Mouse (Mus musculus): ENCODE measurements at regions not wholly inside any gene's neighbourhood (a gene's known extent, or its start where the extent isn't known, plus 50 kb on each side); places are given as distances from the start of the nearest gene placed in this dataset.
A peak's percentile ranks its signal among the peaks of the same experiment; 100 is the strongest.

- peak; percentile 40 for DNase-seq
Observed at GRCm38 (mm10) chr9:43628786-43629185, 115.0 kb upstream of the Nectin1 start.

GRCm38 (mm10) chr9:43636372-43636965 lies 107.3 kb upstream of the Nectin1 start:
- no peak for DNase-seq

GRCm38 (mm10) chr9:43658186-43658585 lies 85.6 kb upstream of the Nectin1 start:
- DNase-seq: no peak

GRCm38 (mm10) chr9:43659237-43659636 lies 84.5 kb upstream of the Nectin1 start:
- no peak for DNase-seq

- DNase-seq: no peak
Observed at GRCm38 (mm10) chr9:43660151-43660550, 83.6 kb upstream of the Nectin1 start.

GRCm38 (mm10) chr9:43660896-43661563 lies 82.8 kb upstream of the Nectin1 start:
- DNase-seq: no peak

- no peak for DNase-seq
Observed at GRCm38 (mm10) chr9:43661646-43662045, 82.1 kb upstream of the Nectin1 start.

GRCm38 (mm10) chr9:43667386-43667785 lies 76.4 kb upstream of the Nectin1 start:
- DNase-seq: no peak

- DNase-seq: no peak
Observed at GRCm38 (mm10) chr9:43667974-43668373, 75.8 kb upstream of the Nectin1 start.

- no peak for DNase-seq
Observed at GRCm38 (mm10) chr9:43668731-43669130, 75.1 kb upstream of the Nectin1 start.

GRCm38 (mm10) chr9:43670563-43670962 lies 73.2 kb upstream of the Nectin1 start:
- DNase-seq: no peak

- DNase-seq: no peak
Observed at GRCm38 (mm10) chr9:43673171-43673680, 70.6 kb upstream of the Nectin1 start.

GRCm38 (mm10) chr9:43674321-43674720 lies 69.5 kb upstream of the Nectin1 start:
- no peak for DNase-seq

- DNase-seq: no peak
Observed at GRCm38 (mm10) chr9:43676011-43676410, 67.8 kb upstream of the Nectin1 start.

- DNase-seq: no peak
Observed at GRCm38 (mm10) chr9:43679331-43679730, 64.5 kb upstream of the Nectin1 start.

- DNase-seq: no peak
Observed at GRCm38 (mm10) chr9:43681317-43681716, 62.5 kb upstream of the Nectin1 start.

- DNase-seq: no peak
Observed at GRCm38 (mm10) chr9:43682102-43682501, 61.7 kb upstream of the Nectin1 start.

GRCm38 (mm10) chr9:43684596-43684995 lies 59.2 kb upstream of the Nectin1 start:
- no peak for DNase-seq

GRCm38 (mm10) chr9:43692015-43692414 lies 51.8 kb upstream of the Nectin1 start:
- DNase-seq: no peak

- DNase-seq: no peak
Observed at GRCm38 (mm10) chr9:43692538-43692937, 51.2 kb upstream of the Nectin1 start.
